Mouse (Mus musculus) forebrain, postnatal 0 days (tissue): ENCODE data around the gene Ccdc136. TPM values are rescaled to one million over a fixed set of nuclear protein-coding genes. Genes with fewer than 3 reads are reported as not detected.

ENCODE experiments used
- ATAC-seq: fragments of 200-750 bp; cut with Nextera tagmentation; 2 replicates; pipeline ENCODE4 v1.8.0; 2017; ENCODE audit warnings: mild to moderate bottlenecking, moderate library complexity
- DNase-seq: peaks from one replicate; pipeline ENCODE4 v3.0.0-alpha.2; 2015
- H3K27ac ChIP-seq: fragments of 300-500 bp; sonication (generic); 2 replicates; pipeline ENCODE4 v1.5.1; 2014; ENCODE audit warnings: low read depth, mild to moderate bottlenecking, antibody characterized with exemption, low read length, moderate library complexity, mixed read lengths
- H3K27me3 ChIP-seq: fragments of 300-500 bp; sonication (generic); 2 replicates; pipeline ENCODE4 v1.6.1; 2014; ENCODE audit warnings: mild to moderate bottlenecking, low read length, mixed read lengths; ENCODE audit not compliant: insufficient read depth
- H3K36me3 ChIP-seq: fragments of 300-500 bp; sonication (generic); 2 replicates; pipeline ENCODE4 v1.6.1; 2014; ENCODE audit warnings: mild to moderate bottlenecking, moderate library complexity; ENCODE audit not compliant: insufficient read depth
- H3K4me1 ChIP-seq: fragments of 300-500 bp; sonication (generic); 2 replicates; pipeline ENCODE4 v1.6.1; 2014; ENCODE audit warnings: antibody characterized with exemption; ENCODE audit not compliant: insufficient read depth
- H3K4me2 ChIP-seq: fragments of 300-500 bp; sonication (generic); 2 replicates; pipeline ENCODE4 v1.6.1; 2014; ENCODE audit warnings: low read depth, mild to moderate bottlenecking, moderate library complexity
- H3K4me3 ChIP-seq: fragments of 300-500 bp; sonication (generic); 2 replicates; pipeline ENCODE4 v1.5.1; 2014; ENCODE audit warnings: low read depth, low read length, mixed read lengths
- H3K9ac ChIP-seq: fragments of 300-500 bp; sonication (generic); 2 replicates; pipeline ENCODE4 v1.6.1; 2014; ENCODE audit warnings: mild to moderate bottlenecking
- H3K9me3 ChIP-seq: fragments of 300-500 bp; sonication (generic); 2 replicates; pipeline ENCODE4 v1.6.1; 2016; ENCODE audit warnings: low read length
- CTCF ChIP-seq: sonication (generic); IDR thresholded peaks from 2 replicates; pipeline ENCODE4 v1.5.1; 2016; ENCODE audit warnings: antibody characterized with exemption, control low read depth, low read depth
- WGBS: fragments of 180-500 bp; shearing (Covaris S2); extraction: QIAGEN DNeasy Blood & Tissue Kit; methylation state at CpG from one replicate; pipeline ENCODE4 v1.1.7; 2014; 5-methylcytosine and 5-hydroxymethylcytosine counted together
- microRNA-seq, 2 experiments: library from miRNA; unstranded; fragments of <30 nt; microRNA quantifications; one replicate each; pipeline ENCODE4; 2016
- polyA plus RNA-seq: library from polyadenylated mRNA; unstranded; fragments of >200 nt; fragmentation: Nextera tagmentation; extraction: Ambion mirVana; gene quantifications from 2 replicates; pipeline ENCODE4 v1.2.1, GENCODE M21; 2015
- total RNA-seq: library from RNA; depleted of rRNA; stranded (reverse); fragments of >200 nt; gene quantifications from 2 replicates; pipeline ENCODE4 v1.2.3, GENCODE M21; 2014; rRNA removed

The Ccdc136 gene
- total and polyA plus RNA-seq, 2 experiments from 2014 or later = 43.0 to 46.6 TPM

GRCm38 (mm10) chr6:29461502-29461901 is 65.4 kb downstream of the Ccdc136 start:
- DNase-seq (no peak), ATAC-seq (peak; percentile 32; the same call in 1 of the 2 replicates)
- H3K27ac ChIP-seq = no peak overlapping the region
- H3K27me3 ChIP-seq = no peaks in the 10 kb centered on the region
- H3K36me3 ChIP-seq = no peaks in the 10 kb centered on the region
- no peaks in the 10 kb centered on the region for H3K4me1 ChIP-seq
- WGBS = 53% methylated on average over 7 of the region's 7 CpGs
- H3K4me2 ChIP-seq = no peak overlapping the region
- H3K9ac ChIP-seq = no peak overlapping the region
- no peak overlapping the region for H3K4me3 ChIP-seq
- H3K9me3 ChIP-seq = no peaks in the 10 kb centered on the region
- no peak for TF ChIP-seq CTCF

DNA sequence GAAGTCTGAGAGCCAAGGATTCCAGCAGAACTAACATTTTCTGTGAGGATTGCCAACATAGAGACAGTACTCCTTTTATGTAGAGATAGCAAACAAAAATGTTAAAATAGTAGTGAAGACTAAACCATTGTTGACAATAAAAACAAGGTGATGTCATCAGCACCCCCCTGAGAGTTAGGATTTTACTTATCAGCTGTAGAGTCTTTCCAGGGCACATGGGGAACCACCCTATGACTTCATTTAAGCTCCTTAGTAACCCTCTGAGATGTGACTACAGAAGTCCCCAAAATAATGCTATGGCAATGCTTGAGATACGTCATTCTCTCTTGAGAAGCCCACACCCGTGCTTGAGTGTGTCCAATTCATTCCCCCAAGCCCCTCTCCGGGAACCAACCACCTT is 67.3 kb downstream of the Ccdc136 start:
- H3K9ac ChIP-seq = no peak overlapping the region
- TF ChIP-seq CTCF = no peak
- no peak overlapping the region for H3K27ac ChIP-seq
- WGBS = 70% methylated on average over 3 of the region's 3 CpGs
- no peaks in the 10 kb centered on the region for H3K9me3 ChIP-seq
- no peak for ATAC-seq
- H3K4me2 ChIP-seq = no peak overlapping the region
- no peaks in the 10 kb centered on the region for H3K36me3 ChIP-seq
- no peak for DNase-seq
- no peaks in the 10 kb centered on the region for H3K27me3 ChIP-seq
- no peak overlapping the region for H3K4me3 ChIP-seq
- H3K4me1 ChIP-seq = peaks cover under 1% of the 10 kb centered on the region; the same call in 1 of the 2 replicates

GRCm38 (mm10) chr6:29467583-29468354 is 71.7 kb downstream of the Ccdc136 start, which contains the start of gene Atp6v1f:
Atp6v1f (plus strand) TSS chr6:29467718.
- WGBS = 2% methylated on average over 39 of the region's 39 CpGs
- H3K4me2 ChIP-seq = peak within 1 kb of the TSS; percentile 78
- H3K4me1 ChIP-seq = peaks cover 10% of the 10 kb centered on the region
- no peaks in the 10 kb centered on the region for H3K27me3 ChIP-seq
- H3K9ac ChIP-seq = peak within 1 kb of the TSS; percentile 70
- no peaks in the 10 kb centered on the region for H3K9me3 ChIP-seq
- peak within 1 kb of the TSS; percentile 73 for H3K4me3 ChIP-seq
- peaks cover 14% of the 10 kb centered on the region for H3K36me3 ChIP-seq
- peak; percentile 98 for DNase-seq
- TF ChIP-seq CTCF = no peak; the same call in 1 of the 2 replicates
- peak; percentile 98 for ATAC-seq
- peak within 1 kb of the TSS; percentile 69 for H3K27ac ChIP-seq

DNA sequence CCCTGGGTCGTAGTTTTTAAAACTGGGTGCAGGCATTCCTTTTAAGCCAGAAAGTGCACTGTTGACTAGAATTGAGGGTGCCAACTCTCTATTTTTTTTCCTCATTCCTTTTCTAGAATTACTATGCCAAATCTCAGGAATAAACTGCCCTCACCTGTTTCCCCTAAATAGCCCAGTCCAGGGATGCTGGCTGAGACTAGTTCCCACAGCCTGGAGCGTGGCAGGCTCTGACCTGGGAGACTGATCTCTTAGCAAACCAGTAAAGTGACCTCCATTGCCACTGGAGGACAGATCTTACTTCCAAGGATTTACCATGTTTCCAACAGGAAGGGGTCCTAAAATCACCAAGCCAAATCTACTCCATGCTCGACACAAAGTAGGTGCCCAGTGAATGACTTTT is 72.7 kb downstream of the Ccdc136 start:
- H3K4me1 ChIP-seq = peaks cover 12% of the 10 kb centered on the region
- no peaks in the 10 kb centered on the region for H3K27me3 ChIP-seq
- peak overlapping the region; percentile 73 for H3K4me3 ChIP-seq
- 88% methylated on average over 3 of the region's 3 CpGs for WGBS
- TF ChIP-seq CTCF = no peak
- no peaks in the 10 kb centered on the region for H3K9me3 ChIP-seq
- H3K36me3 ChIP-seq = peaks cover 14% of the 10 kb centered on the region
- no peak overlapping the region for H3K9ac ChIP-seq
- DNase-seq (no peak), ATAC-seq (no peak)
- peak overlapping the region; percentile 78 for H3K4me2 ChIP-seq
- no peak overlapping the region for H3K27ac ChIP-seq

GRCm38 (mm10) chr6:29471137-29471536 is 75.0 kb downstream of the Ccdc136 start, which contains the start of gene Atp6v1fnb:
Atp6v1fnb (plus strand) TSS chr6:29471437.
- no peak within 1 kb of the TSS for H3K9ac ChIP-seq
- H3K27ac ChIP-seq = no peak within 1 kb of the TSS
- WGBS = 94% methylated on average over 4 of the region's 4 CpGs
- no peak within 1 kb of the TSS for H3K4me3 ChIP-seq
- DNase-seq (no peak), ATAC-seq (no peak)
- peaks cover 12% of the 10 kb centered on the region for H3K4me1 ChIP-seq
- TF ChIP-seq CTCF = no peak
- H3K36me3 ChIP-seq = peaks cover 14% of the 10 kb centered on the region
- no peaks in the 10 kb centered on the region for H3K9me3 ChIP-seq
- no peaks in the 10 kb centered on the region for H3K27me3 ChIP-seq
- H3K4me2 ChIP-seq = no peak within 1 kb of the TSS

DNA sequence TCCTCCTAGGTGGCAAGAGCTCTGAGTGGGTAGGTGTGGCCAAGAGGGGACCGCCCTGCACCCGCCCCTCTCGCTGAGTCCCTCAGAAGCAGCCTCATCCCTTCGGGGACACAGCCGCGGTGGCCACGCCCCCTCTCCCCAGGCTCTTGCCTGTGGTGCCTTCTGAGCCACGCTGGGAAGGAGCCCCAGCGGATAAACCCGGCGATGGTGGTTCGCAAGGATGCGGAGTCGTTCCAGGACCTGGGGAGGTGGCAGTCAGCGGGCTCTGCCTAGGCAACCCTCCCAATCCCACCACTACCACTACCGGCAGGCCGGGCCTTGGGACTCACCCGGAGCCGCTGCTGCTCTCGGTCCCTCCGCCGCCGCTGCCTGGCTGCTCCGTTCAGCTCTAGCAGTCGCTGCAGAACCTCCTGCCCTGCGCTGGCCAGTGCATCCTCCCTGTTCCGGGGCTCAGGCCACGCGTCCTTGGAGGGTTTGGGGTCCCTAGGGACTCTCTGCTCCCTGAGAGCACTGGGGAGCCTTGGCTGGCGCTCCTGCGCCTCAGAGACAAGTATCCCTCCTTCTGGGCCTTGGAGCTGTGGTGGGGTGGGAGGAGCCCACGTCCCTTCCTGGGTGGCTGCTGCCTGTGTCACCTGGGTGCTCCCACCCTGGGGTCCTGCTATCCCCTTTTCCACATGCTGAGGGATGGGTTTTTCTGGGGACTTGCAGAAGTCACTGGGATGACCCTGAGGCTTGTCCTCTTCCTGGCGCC is 78.0 kb downstream of the Ccdc136 start:
- Histone ChIP-seq H3K27ac (peak overlapping the region; percentile 50; the same call in 1 of the 2 replicates), H3K36me3 (peaks cover 14% of the 10 kb centered on the region), H3K4me1 (peaks cover 4% of the 10 kb centered on the region; the same call in 1 of the 2 replicates), H3K27me3 (no peaks in the 10 kb centered on the region), H3K9me3 (no peaks in the 10 kb centered on the region), H3K9ac (peak overlapping the region; percentile 64), H3K4me3 (peak overlapping the region; percentile 38), H3K4me2 (peak overlapping the region; percentile 68)
- DNase-seq (peak; percentile 81), ATAC-seq (peak; percentile 94)
- TF ChIP-seq CTCF = no peak
- 4% methylated on average over 33 of the region's 33 CpGs for WGBS

GRCm38 (mm10) chr6:29474736-29475135 is 78.6 kb downstream of the Ccdc136 start:
- 56% methylated on average over 2 of the region's 2 CpGs for WGBS

More at GRCm38 (mm10) chr6:29474736-29475135, 78.6 kb downstream of the Ccdc136 start:
- H3K27me3 ChIP-seq = no peaks in the 10 kb centered on the region
- DNase-seq (no peak), ATAC-seq (no peak)
- peaks cover 14% of the 10 kb centered on the region for H3K36me3 ChIP-seq
- H3K9ac ChIP-seq = no peak overlapping the region
- no peak overlapping the region for H3K4me3 ChIP-seq
- no peaks in the 10 kb centered on the region for H3K9me3 ChIP-seq
- 0 out of 2 replicates have a peak, but pooled peaks cover 2% of the 10 kb centered on the region for H3K4me1 ChIP-seq
- no peak overlapping the region for H3K27ac ChIP-seq
- 0 out of 2 replicates have a peak overlapping the region, but pooled peaks have one; percentile 68 for H3K4me2 ChIP-seq
- TF ChIP-seq CTCF = no peak

Small RNA genes lying within 50 kb of the gene (microRNA-seq; reads per million reads assigned to microRNA genes)
- gene Gm26220 (0 reads per million in 2 experiments), gene Gm44354 (0 reads per million in 2 experiments)

Other genes with a start within 250 kb of the Ccdc136 start
- gene Rbm28, start 231.3 kb upstream of the Ccdc136 start, total RNA-seq = 32.8 and 33.5 TPM in 2 replicates
- 14.7 and 18.0 TPM in 2 replicates for gene Rbm28, start 231.3 kb upstream of the Ccdc136 start, polyA plus RNA-seq
- 17.6 and 23.5 TPM in 2 replicates for gene Prrt4, start 216.7 kb upstream of the Ccdc136 start, total RNA-seq
- gene Prrt4, start 216.7 kb upstream of the Ccdc136 start, polyA plus RNA-seq = 9.0 and 12.1 TPM in 2 replicates
- 27.2 and 42.8 TPM in 2 replicates for gene Impdh1, start 179.9 kb upstream of the Ccdc136 start, total RNA-seq
- 65.9 and 70.6 TPM in 2 replicates for gene Impdh1, start 179.9 kb upstream of the Ccdc136 start, polyA plus RNA-seq
- gene Hilpda, start 123.8 kb upstream of the Ccdc136 start, total RNA-seq = 16.8 and 26.4 TPM in 2 replicates
- gene Hilpda, start 123.8 kb upstream of the Ccdc136 start, polyA plus RNA-seq = 37.4 and 41.2 TPM in 2 replicates
- 0.62 TPM in 1 of 2 replicates, not detected in the other for gene Fam71f2, start 116.7 kb upstream of the Ccdc136 start, total RNA-seq
- 0.64 and 0.79 TPM in 2 replicates for gene Fam71f2, start 116.7 kb upstream of the Ccdc136 start, polyA plus RNA-seq
- not detected in 2 replicates for gene Fam71f1, start 77.2 kb upstream of the Ccdc136 start, total RNA-seq
- gene Fam71f1, start 77.2 kb upstream of the Ccdc136 start, polyA plus RNA-seq = not detected in 2 replicates
- gene Calu, start 48.2 kb upstream of the Ccdc136 start, total RNA-seq = 132 and 159 TPM in 2 replicates
- gene Calu, start 48.2 kb upstream of the Ccdc136 start, polyA plus RNA-seq = 122 and 134 TPM in 2 replicates
- gene Opn1sw, start 7.8 kb upstream of the Ccdc136 start, total RNA-seq = 7.0 TPM in 1 of 2 replicates, not detected in the other
- 0.45 and 0.74 TPM in 2 replicates for gene Opn1sw, start 7.8 kb upstream of the Ccdc136 start, polyA plus RNA-seq
- gene Flnc, start 36.9 kb downstream of the Ccdc136 start, total RNA-seq = 4.3 and 7.9 TPM in 2 replicates
- gene Flnc, start 36.9 kb downstream of the Ccdc136 start, polyA plus RNA-seq = 0.70 and 0.90 TPM in 2 replicates
- 279 and 344 TPM in 2 replicates for gene Atp6v1f, start 71.4 kb downstream of the Ccdc136 start, total RNA-seq
- gene Atp6v1f, start 71.4 kb downstream of the Ccdc136 start, polyA plus RNA-seq = 362 and 434 TPM in 2 replicates
- 0.31 and 1.7 TPM in 2 replicates for gene Atp6v1fnb, start 75.1 kb downstream of the Ccdc136 start, total RNA-seq
- gene Atp6v1fnb, start 75.1 kb downstream of the Ccdc136 start, polyA plus RNA-seq = 0.42 TPM in 1 of 2 replicates, not detected in the other
- gene Kcp, start 111.6 kb downstream of the Ccdc136 start, total RNA-seq = 9.8 and 31.2 TPM in 2 replicates
- gene Kcp, start 111.6 kb downstream of the Ccdc136 start, polyA plus RNA-seq = 5.2 and 6.7 TPM in 2 replicates
- 3.2 and 3.9 TPM in 2 replicates for gene Irf5, start 130.3 kb downstream of the Ccdc136 start, total RNA-seq
- 1.5 and 1.9 TPM in 2 replicates for gene Irf5, start 130.3 kb downstream of the Ccdc136 start, polyA plus RNA-seq
- gene Tnpo3, start 213.6 kb downstream of the Ccdc136 start, total RNA-seq = 103 and 105 TPM in 2 replicates
- 56.0 and 69.4 TPM in 2 replicates for gene Tnpo3, start 213.6 kb downstream of the Ccdc136 start, polyA plus RNA-seq